Comparison of ENCODE assay signal across 11 mouse cellular contexts in genomic region chr11:74481797-74482196, GRCm38 (mm10).
DNase-seq lines count a peak whose midpoint lies in the region; ATAC-seq and TF ChIP-seq lines count a peak whose summit lies in the region.
"Had no signal": no experiment of that assay in that cellular context is flagged by ENCODE, and none has a peak within 500 bp of the region (broad histone marks: within the 10 kb centered on the region; RNA-seq: fewer than 3 reads in every experiment).

No protein-coding gene starts in this region.

- H3K27ac ChIP-seq in layer of hippocampus, adult 2 months, result no peak overlapping the region
- no peak overlapping the region for H3K27ac ChIP-seq in thymus, adult 2 months (ENCODE audit: control insufficient read depth, insufficient read depth, low read length)
- H3K27ac ChIP-seq: midbrain, embryonic 12.5 days had no signal

- WGBS in thymus, adult 2 months, result 89% methylated on average over 5 of the region's 5 CpGs

- TF ChIP-seq CTCF in layer of hippocampus, adult 2 months (conservative IDR thresholded peaks at IDR 0.05), result peak; percentile 54
- no peak for TF ChIP-seq CTCF in thymus, adult 2 months (IDR thresholded peaks at IDR 0.05; ENCODE audit: borderline replicate concordance, control insufficient read depth, extremely low read depth, insufficient read depth, low read length, poor library complexity)

- ATAC-seq in granulocyte monocyte progenitor cell, adult 5-6 weeks (replicated peaks; ENCODE audit: poor library complexity, severe bottlenecking), result no peak
- ATAC-seq: forebrain, embryonic 16.5 days had no signal

- no peak overlapping the region for H3K4me3 ChIP-seq in layer of hippocampus, adult 2 months
- H3K4me3 ChIP-seq in thymus, adult 2 months (ENCODE audit: control insufficient read depth, insufficient read depth, low read length), result no peak overlapping the region
- H3K4me3 ChIP-seq: midbrain, embryonic 12.5 days had no signal

- DNase-seq in heart, adult 11 months, result peak; percentile 91
- no peak for DNase-seq in heart, adult 8-10 months (ENCODE audit: low spot score)
- no peak for DNase-seq in layer of hippocampus, adult 2 months (ENCODE audit: low spot score in 2 of 2)
- no peak for DNase-seq in layer of hippocampus, postnatal 25 days (ENCODE audit: extremely low spot score in 1 of 2, low spot score in 1 of 2)
- peak; percentile 17 for DNase-seq in thymus, postnatal 14 days
- DNase-seq in thymus, adult 2 months, result no peak
- no peak for DNase-seq in urinary bladder, postnatal 36 days (ENCODE audit: low spot score in 2 of 2)
- DNase-seq: cerebellum, adult 9-10 months had no signal

- H3K27me3 ChIP-seq in thymus, adult 2 months (ENCODE audit: control insufficient read depth, insufficient read depth, low read length), result no peaks in the 10 kb centered on the region
- H3K27me3 ChIP-seq: midbrain, embryonic 12.5 days had no signal

- TF ChIP-seq POLR2A in thymus, adult 2 months (IDR thresholded peaks at IDR 0.05; ENCODE audit: control insufficient read depth, extremely low read depth, insufficient read depth, low read length, poor library complexity), result no peak

- no peaks in the 10 kb centered on the region for H3K36me3 ChIP-seq in thymus, adult 2 months (ENCODE audit: control insufficient read depth, insufficient read depth, low read length)
- H3K36me3 ChIP-seq: midbrain, embryonic 12.5 days had no signal

- H3K4me1 ChIP-seq in thymus, adult 2 months (replicated peaks; ENCODE audit: control insufficient read depth, insufficient read depth, low read length), result no peaks in the 10 kb centered on the region

Comparison
In these comparisons a context has a peak if more than half of its experiments do, and no peak if none do; other contexts are left out.
1. DNase-seq: peak in heart, adult 11 months (single experiment) and thymus, postnatal 14 days (single experiment); none in heart, adult 8-10 months (single experiment), layer of hippocampus, adult 2 months (0 of 2), layer of hippocampus, postnatal 25 days (0 of 2), thymus, adult 2 months (single experiment) and urinary bladder, postnatal 36 days (0 of 2).